Mouse (Mus musculus): Measurements from ENCODE around the gene Rbm19.

The Rbm19 gene

GRCm38 (mm10) chr5:120135337-120135736 lies 19.1 kb downstream of the Rbm19 start:
- DNase-seq, result no peak

- DNase-seq, result no peak
These were observed 19.6 kb downstream of the Rbm19 start for GRCm38 (mm10) chr5:120135823-120136222.

GRCm38 (mm10) chr5:120136236-120136675 lies 20.0 kb downstream of the Rbm19 start:
- no peak for DNase-seq

GRCm38 (mm10) chr5:120137038-120137437 lies 20.8 kb downstream of the Rbm19 start:
- no peak for DNase-seq

- DNase-seq, result no peak
These were observed 21.6 kb downstream of the Rbm19 start for GRCm38 (mm10) chr5:120137846-120138245.

DNA sequence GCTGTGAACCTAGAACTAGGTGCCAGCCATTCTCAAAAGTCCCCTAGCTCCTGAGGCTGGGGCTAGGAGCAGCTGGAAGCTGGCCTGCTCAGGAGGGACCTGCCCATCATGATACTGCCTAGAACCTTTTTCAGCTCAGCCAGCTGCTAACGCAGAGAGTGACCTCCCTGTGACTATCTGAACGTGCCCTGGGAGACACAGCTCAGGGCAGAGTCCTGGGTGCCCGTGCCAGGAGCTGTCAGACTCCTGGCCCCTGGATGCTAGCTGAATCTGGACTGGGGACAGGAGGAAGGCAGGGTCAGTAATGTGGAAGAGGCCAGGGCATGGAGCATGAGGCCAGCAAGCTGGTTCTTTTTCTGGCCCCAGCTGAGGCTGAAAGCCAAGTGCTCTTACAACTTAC lies 22.1 kb downstream of the Rbm19 start:
- DNase-seq, result no peak

- DNase-seq, result no peak
These were observed 23.0 kb downstream of the Rbm19 start for GRCm38 (mm10) chr5:120139224-120139623.

GRCm38 (mm10) chr5:120143941-120144340 lies 27.7 kb downstream of the Rbm19 start:
- no peak for DNase-seq

GRCm38 (mm10) chr5:120145371-120146050 lies 29.2 kb downstream of the Rbm19 start:
- no peak for DNase-seq

GRCm38 (mm10) chr5:120146051-120146385 lies 29.8 kb downstream of the Rbm19 start:
- DNase-seq, result peak; percentile 65

DNA sequence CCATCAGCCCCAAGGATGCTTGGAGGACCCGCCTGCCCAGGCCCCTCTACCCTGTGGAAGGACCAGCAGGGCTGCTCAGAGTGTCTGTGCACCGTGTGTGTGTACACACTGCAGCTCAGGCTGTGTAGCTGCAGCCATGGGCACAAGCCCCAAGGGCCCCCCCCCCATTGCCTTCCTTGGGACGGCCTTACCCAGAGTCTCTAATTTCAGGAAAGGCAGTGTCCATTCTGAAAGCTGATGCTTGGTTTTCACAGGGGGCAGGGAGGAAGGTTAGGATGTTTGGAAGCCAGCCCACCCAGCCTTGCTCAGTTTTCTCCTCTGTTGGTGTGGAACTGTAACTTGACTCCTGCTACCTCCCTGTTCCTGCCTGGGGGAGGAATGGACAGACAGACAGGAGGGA lies 30.6 kb downstream of the Rbm19 start:
- no peak for DNase-seq

DNA sequence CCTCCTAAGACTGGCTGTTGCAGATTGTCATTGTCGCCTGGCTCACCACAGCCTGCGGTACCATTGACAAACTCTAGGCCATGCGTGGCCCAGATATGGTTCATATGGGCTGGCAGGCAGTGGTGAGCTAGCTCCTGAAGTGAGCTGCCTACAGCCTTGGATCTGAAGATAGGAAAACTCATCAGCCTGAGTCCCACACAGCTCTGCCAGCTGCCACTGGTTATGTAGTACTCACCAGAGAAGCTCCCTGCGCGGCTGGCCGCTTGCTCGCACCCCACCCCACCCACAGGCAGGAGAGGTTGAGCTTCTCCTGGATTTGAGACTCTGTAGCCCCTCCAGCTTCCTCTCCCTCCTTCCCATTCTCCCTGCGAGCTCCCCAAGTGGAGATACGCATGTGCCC lies 32.0 kb downstream of the Rbm19 start:
- no peak for DNase-seq

DNA sequence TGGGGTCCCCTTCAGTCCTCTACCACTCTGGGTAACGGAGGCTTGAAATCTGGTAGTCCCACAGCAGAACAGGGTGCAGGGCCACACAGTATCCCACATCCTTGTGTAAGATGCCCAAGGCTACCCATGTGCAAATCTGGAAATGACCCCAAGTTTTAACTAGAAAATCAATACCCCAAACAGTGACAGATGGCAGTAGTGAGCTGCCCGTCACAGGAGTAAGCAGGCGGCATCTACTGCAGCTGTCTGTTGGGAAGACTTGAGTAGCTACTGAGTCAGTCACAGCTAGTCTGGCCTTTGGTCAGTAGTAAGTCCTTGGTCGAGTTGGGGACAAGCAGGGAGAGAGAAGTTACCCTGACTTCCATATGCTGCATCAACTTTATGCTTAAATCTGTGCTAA lies 34.9 kb downstream of the Rbm19 start:
- no peak for DNase-seq

DNA sequence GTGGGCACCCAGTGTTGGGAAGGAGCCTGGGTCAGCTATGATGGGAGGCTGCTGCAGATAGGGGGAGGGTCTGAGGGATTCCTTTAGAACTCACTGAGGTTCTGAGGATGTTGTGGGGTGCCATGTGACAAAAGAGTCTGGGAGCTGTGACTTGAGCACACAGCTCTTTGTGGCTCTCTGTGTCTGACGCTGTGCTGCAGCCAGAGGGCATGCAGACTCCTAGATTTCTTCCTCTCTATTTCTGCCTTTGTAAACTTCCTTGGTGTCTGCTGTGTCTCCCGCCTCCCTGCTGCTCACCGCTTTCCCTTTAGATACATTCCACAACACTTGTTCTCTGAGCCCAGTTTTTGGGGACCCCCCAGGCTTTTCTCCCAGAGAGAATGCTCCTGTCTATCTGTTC lies 36.9 kb downstream of the Rbm19 start:
- no peak for DNase-seq

DNA sequence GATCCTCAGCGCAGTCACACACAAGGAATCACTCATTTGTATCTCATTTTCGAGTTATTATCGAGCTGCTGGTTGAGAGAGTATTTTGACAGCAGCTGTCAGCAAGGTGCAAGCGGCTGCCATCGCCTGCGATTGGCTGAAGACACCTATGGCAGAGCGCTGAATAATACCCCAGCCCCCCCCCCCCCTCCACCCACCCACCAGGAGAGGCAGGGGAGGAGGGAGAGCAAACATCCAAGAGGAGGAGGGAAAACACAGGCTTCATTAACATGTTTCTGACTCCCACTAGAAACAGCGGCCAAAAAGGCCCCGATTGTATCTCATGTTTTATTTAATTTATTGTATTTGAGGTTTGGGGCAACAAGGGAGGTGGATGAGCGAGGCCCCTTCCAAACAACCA lies 39.4 kb downstream of the Rbm19 start:
- DNase-seq, result no peak

DNA sequence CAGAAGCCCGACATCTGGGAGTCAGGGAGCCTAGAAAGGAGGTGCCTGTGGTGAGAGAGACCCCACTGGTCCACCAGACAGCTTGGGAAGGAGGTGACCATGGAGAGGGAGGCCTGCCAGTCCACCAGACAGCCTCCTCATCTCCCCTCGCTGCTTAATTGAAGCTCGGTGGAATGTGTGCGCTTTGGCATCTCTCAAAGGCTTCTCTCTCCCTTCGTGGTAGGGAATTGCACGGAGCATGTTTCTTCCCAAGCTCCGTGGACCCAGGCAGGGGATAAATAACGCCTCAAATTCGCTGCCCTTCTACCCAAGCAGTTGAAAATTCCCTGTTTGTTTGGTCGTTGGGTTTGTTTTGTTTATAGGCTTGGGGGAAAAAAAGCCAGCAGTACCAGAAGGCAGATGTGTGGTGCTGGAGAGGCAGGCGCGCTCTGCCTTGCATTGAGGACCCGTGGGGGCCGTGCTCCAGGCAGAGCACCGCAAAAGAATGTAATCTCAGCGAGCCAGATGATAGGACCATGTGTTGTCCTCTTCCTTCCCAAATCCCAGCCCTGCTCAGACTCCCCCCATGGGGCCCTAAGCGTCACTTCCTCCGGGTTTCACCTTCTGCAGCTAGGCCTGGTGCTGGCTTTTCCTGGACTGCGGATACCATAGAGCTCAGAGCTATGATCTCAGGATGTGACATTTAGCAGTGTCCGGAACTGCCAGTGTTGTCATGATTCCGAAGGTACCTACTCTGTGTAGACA lies 40.1 kb downstream of the Rbm19 start:
- DNase-seq, result no peak

DNA sequence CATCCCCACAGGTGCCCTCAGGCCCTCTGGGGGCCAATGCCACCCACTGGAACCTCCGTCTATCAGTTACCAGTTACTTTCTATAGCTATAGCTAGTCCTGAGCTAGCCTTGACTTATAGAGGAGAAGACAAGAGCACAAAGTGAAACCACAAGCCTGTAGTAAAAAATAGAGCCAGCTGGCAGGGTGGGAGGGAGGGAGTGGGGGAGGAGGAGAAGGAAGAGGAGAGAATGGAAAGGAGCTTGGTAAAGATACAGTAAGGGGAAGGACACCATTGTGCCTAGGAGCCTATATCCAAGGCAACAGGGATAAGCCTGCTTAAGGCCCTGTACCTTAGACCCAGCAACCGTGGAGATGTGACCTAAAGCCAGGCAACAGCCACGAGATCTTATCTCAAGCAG lies 40.9 kb downstream of the Rbm19 start:
- no peak for DNase-seq

DNA sequence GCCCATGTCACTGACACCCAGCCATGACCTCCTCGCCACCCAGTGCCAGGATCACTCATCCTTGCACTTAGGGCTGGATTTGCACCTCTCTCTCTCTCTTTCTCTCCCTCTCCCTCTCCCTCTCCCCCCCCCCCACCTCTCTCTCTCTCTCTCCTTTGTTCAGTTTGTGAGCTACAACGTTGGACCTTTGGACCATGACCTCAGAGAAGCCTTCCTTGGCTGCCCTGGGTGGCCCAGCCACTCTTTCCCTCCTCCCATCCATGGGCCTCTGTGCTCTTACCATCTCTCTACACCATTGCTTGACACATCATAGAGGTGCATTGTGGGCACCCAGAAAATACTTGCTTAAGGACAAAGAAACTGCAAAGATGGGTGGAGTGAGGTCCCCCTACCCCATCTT lies 42.2 kb downstream of the Rbm19 start:
- DNase-seq, result no peak

- no peak for DNase-seq
These were observed 44.8 kb downstream of the Rbm19 start for GRCm38 (mm10) chr5:120160923-120161658.

- DNase-seq, result no peak
These were observed 46.4 kb downstream of the Rbm19 start for GRCm38 (mm10) chr5:120162689-120163088.

GRCm38 (mm10) chr5:120163428-120163827 lies 47.2 kb downstream of the Rbm19 start:
- DNase-seq, result peak; percentile 30

DNA sequence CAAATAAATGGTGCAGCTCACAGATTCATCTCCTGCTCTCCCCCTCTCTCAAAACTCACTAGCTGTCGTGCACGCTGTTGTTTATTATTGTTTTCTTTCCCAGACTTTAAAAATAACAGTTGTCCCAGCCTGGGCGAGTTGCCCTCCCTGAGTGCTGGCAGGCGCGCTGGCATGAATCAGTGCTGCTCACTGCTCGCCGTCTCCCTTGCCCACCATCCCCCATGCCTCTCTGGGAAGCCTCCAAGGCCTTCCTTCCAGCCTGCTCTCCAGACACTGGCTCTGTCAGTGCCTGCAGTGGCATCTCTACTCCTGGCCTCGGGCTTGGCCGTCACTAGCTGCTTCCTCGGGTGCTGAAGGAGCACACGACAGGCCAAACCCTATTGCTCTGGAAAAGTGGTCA lies 48.2 kb downstream of the Rbm19 start:
- peak; percentile 89 for DNase-seq

GRCm38 (mm10) chr5:120165061-120165942 lies 49.0 kb downstream of the Rbm19 start:
- peak; percentile 52 for DNase-seq

Data from cerebellum, adult 9-11 months (tissue).